Mouse (Mus musculus): ENCODE measurements around the gene 9030612E09Rik. TPM values are rescaled to one million over a fixed set of nuclear protein-coding genes. Genes with fewer than 3 reads are reported as not detected.

Gene 9030612E09Rik
- polyA plus RNA-seq, 1 experiment from 2014 or later, result 0.76 TPM

DNA sequence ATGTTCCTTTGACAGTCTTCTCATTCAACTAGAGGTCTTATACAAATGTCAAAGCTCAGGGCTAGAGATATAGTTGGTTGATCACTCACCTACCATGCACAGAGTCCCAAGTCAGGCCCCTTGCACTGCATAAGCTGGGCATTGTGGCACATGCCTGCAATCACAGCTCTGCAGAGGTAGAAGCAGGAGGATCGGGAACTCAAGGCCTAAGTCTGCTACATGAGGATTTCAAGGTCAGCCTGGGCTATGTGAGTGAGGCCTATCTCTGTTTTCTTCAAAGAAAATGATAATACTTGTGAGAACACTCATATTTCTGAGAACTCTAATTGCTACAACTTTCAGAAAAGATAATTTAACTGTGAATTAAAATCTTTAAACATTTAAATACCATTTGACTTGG is 8.4 kb upstream of the 9030612E09Rik start:
- H3K27me3 ChIP-seq, result 0 out of 2 replicates have a peak, but pooled peaks cover 5% of the 10 kb centered on the region
- no peak overlapping the region for H3K4me3 ChIP-seq
- ATAC-seq (replicated peaks; ENCODE audit: insufficient number of reproducible peaks, insufficient read depth, low FRiP score, low read depth), result no peak
- no peaks in the 10 kb centered on the region; the same call in 1 of the 2 replicates for H3K36me3 ChIP-seq
- H3K9ac ChIP-seq, result no peak overlapping the region
- H3K4me1 ChIP-seq (replicated peaks), result peaks cover 8% of the 10 kb centered on the region
- H3K9me3 ChIP-seq (replicated peaks), result peaks cover 3% of the 10 kb centered on the region; the same call in 1 of the 2 replicates
- no peak overlapping the region for H3K27ac ChIP-seq
- 71% methylated on average over 1 of the region's 1 CpGs for WGBS
- no peak overlapping the region for H3K4me2 ChIP-seq

DNA sequence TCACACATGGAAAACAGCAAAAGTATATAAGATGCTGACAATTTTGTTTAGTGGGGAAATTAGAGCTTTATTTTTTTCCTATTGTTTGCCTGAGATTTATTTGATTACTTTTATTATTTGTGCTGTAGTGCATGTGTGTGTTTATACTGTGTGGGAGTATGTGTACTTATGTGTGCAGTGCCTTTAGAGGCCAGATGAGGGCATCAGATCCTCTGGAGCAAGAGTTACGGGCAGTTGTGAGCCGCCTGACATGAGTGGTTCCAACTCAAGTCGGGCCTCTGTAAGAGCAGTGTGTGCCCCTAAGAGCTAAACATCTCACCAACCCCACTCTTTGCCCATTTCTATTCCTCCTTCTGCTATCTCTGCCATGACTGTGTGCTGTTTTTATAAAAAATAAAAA is 7.7 kb upstream of the 9030612E09Rik start:
- Histone ChIP-seq H3K9me3 (replicated peaks) (peaks cover 3% of the 10 kb centered on the region; the same call in 1 of the 2 replicates), H3K36me3 (no peaks in the 10 kb centered on the region; the same call in 1 of the 2 replicates), H3K27ac (no peak overlapping the region), H3K27me3 (0 out of 2 replicates have a peak, but pooled peaks cover 5% of the 10 kb centered on the region), H3K4me1 (replicated peaks) (peaks cover 11% of the 10 kb centered on the region), H3K4me2 (no peak overlapping the region), H3K9ac (no peak overlapping the region), H3K4me3 (no peak overlapping the region)
- no peak for ATAC-seq (replicated peaks; ENCODE audit: insufficient number of reproducible peaks, insufficient read depth, low FRiP score, low read depth)
- WGBS, result 94% methylated on average over 3 of the region's 3 CpGs

DNA sequence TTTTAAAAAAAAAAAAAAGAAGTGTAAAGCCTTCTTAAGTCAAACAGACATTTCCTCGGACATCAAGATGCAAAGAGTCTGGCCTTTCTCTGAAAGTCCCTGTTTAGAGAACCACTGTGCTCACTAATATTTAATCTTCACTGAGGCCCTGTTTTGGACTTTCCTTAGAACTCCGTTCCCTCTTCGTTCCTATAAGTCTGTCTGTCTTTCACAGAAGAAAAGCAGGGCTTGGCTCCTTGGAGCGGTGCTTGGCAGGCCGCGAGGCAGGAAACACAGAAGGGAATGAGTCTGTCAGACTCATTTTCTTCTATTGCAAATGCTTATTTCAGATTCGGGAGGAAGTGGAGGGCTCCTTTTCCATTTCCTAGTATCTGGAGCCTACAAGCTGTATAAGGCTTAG is 5.7 kb upstream of the 9030612E09Rik start:
- Histone ChIP-seq H3K9me3 (replicated peaks) (no peaks in the 10 kb centered on the region), H3K9ac (no peak overlapping the region), H3K4me2 (no peak overlapping the region), H3K27ac (0 out of 2 replicates have a peak overlapping the region, but pooled peaks have one; percentile 9), H3K4me3 (no peak overlapping the region), H3K36me3 (no peaks in the 10 kb centered on the region), H3K4me1 (replicated peaks) (peaks cover 15% of the 10 kb centered on the region), H3K27me3 (0 out of 2 replicates have a peak, but pooled peaks cover 5% of the 10 kb centered on the region)
- ATAC-seq (replicated peaks; ENCODE audit: insufficient number of reproducible peaks, insufficient read depth, low FRiP score, low read depth), result no peak
- 71% methylated on average over 7 of the region's 7 CpGs for WGBS

DNA sequence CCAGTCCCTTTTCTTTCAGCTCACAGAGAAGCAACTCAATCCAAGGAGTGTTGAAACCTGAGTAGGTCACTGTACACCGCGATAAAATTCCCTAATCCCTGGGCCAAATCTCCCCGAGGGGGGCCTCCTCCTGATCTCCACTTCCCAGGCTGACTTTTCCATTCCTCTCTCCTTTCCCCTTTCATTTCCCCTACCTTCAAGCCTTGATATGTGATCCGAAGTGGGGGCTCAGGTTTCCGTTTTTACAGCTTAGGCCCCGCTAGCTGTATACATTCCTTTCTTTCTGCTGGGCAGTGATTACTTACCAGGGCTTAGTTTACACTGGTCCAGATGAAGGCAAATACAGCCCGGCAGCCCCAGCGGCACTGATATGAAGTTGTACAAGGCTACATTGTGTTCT is 3.4 kb upstream of the 9030612E09Rik start:
- H3K27ac ChIP-seq, result peak overlapping the region; percentile 59
- H3K9ac ChIP-seq, result peak overlapping the region; percentile 2; the same call in 1 of the 2 replicates
- H3K9me3 ChIP-seq (replicated peaks), result no peaks in the 10 kb centered on the region
- peak overlapping the region; percentile 32 for H3K4me3 ChIP-seq
- no peak for ATAC-seq (replicated peaks; ENCODE audit: insufficient number of reproducible peaks, insufficient read depth, low FRiP score, low read depth)
- peak overlapping the region; percentile 92 for H3K4me2 ChIP-seq
- 4% methylated on average over 8 of the region's 8 CpGs for WGBS
- H3K4me1 ChIP-seq (replicated peaks), result peaks cover 21% of the 10 kb centered on the region
- H3K27me3 ChIP-seq, result peaks cover 15% of the 10 kb centered on the region
- H3K36me3 ChIP-seq, result no peaks in the 10 kb centered on the region

DNA sequence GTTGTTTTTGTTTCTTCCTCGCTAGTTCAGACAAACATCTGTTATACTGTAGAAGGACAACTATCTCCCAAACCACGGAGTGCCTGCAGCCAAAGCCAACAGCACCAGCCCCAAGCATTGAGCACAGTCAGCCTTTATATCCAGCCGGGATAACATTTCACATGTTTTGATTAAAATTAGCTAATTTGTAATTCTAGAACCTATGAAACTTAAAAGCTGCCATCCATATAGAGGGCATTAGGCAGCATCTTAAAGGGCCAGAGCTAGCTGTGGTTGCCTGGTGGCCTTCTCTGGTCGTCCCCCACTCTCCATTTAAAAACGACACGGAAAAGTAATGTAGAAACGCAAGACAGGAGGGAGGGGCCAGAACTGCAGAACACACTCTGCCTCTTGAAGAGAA is 2.4 kb upstream of the 9030612E09Rik start:
- Histone ChIP-seq H3K4me2 (peak overlapping the region; percentile 92), H3K36me3 (no peaks in the 10 kb centered on the region), H3K9me3 (replicated peaks) (no peaks in the 10 kb centered on the region), H3K4me1 (replicated peaks) (peaks cover 21% of the 10 kb centered on the region), H3K27me3 (peaks cover 22% of the 10 kb centered on the region), H3K27ac (no peak overlapping the region), H3K9ac (no peak overlapping the region), H3K4me3 (peak overlapping the region; percentile 92)
- no peak for ATAC-seq (replicated peaks; ENCODE audit: insufficient number of reproducible peaks, insufficient read depth, low FRiP score, low read depth)
- 18% methylated on average over 7 of the region's 7 CpGs for WGBS

DNA sequence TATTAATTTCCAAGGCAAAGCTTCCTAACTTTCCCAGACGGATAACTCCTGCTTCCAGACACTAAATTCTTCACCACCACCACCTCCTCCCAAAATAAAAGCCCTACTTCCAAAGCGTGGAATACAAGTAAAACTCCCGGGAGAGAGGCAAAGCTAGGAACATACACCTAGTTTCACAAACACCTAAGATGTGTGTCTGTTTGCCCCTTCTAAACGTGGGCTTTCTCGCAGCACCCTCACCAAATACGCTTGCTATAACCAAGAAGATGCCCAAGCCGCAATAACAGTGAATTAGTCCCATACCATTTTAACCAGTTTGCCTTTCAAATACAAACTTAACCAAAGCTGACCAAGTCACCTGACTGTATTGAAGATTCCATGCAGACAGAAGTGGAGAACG is 1.9 kb upstream of the 9030612E09Rik start:
- Histone ChIP-seq H3K27me3 (peaks cover 25% of the 10 kb centered on the region), H3K27ac (no peak overlapping the region), H3K9me3 (replicated peaks) (no peaks in the 10 kb centered on the region), H3K9ac (no peak overlapping the region), H3K4me1 (replicated peaks) (peaks cover 21% of the 10 kb centered on the region), H3K4me3 (peak overlapping the region; percentile 92), H3K36me3 (no peaks in the 10 kb centered on the region), H3K4me2 (peak overlapping the region; percentile 92)
- ATAC-seq (replicated peaks; ENCODE audit: insufficient number of reproducible peaks, insufficient read depth, low FRiP score, low read depth), result no peak
- 13% methylated on average over 8 of the region's 8 CpGs for WGBS

DNA sequence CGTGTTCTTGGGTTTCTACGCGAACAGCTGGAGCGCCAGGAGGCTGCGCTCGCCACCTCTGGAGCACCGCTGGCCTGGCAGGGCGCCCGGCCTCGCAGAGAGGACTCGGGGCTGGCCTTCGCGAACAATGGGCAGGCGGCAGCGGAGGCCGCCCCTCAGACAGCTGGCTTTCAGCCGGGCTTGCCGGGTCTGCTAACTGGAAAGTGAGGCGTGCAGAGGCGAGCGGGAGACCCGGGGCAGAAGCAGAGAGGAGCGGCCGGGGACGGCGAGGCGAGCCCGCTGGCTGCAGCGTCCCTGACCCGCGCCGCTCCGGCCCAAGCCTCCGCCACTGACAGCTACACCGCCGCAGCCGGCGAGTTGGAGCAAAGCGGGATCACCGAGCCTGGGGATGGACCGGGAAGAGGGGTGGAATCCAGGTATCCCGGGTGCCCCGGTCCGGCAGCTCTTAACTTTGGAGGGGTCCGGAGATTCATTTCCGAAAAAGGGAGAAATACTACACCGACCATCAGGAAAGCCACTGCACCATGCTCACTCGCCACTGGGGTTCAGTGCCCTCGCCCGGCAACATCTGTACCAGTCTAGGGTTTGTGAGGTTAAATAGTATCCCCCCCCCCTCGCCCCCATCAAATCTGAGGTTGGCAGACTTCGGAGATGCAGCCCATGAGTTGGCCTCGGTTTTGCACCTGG is 1.2 kb upstream of the 9030612E09Rik start:
- peaks cover 25% of the 10 kb centered on the region for H3K27me3 ChIP-seq
- no peaks in the 10 kb centered on the region for H3K9me3 ChIP-seq (replicated peaks)
- peak overlapping the region; percentile 92 for H3K4me2 ChIP-seq
- H3K4me3 ChIP-seq, result peak overlapping the region; percentile 92
- H3K27ac ChIP-seq, result peak overlapping the region; percentile 75
- H3K36me3 ChIP-seq, result no peaks in the 10 kb centered on the region
- ATAC-seq (replicated peaks; ENCODE audit: insufficient number of reproducible peaks, insufficient read depth, low FRiP score, low read depth), result peak; percentile 43
- peak overlapping the region; percentile 77 for H3K9ac ChIP-seq
- peaks cover 21% of the 10 kb centered on the region for H3K4me1 ChIP-seq (replicated peaks)
- under 1% methylated on average over 53 of the region's 53 CpGs for WGBS

DNA sequence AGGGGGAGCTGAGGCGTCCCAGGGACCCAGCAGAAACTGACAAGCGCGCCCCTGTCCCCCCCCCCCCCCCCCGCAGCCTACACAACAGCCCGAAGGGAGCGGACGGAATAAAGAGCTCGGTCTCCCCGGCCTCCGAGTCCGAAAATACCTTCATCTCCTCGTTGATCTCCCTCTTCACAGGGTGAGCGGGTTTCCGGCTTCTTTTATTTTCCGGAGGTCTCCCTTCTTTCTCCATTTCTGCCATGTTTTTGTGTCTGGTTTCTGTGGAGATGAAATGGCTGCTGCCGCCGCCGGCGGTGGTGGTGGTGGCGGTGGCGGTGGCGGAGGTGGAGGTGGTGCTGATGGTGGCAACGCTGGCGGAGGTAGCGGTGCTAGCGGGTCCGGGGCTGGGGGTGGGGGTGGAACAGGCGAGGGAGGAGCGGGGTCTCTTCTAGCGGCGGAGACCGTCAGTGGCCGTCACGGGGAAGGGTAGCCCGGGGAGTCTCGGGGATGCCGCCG is 627 bp upstream of the 9030612E09Rik start:
- ATAC-seq (replicated peaks; ENCODE audit: insufficient number of reproducible peaks, insufficient read depth, low FRiP score, low read depth), result peak; percentile 55; the same call in 1 of the 2 replicates
- peak overlapping the region; percentile 75 for H3K27ac ChIP-seq
- under 1% methylated on average over 36 of the region's 38 CpGs for WGBS
- H3K27me3 ChIP-seq, result peaks cover 25% of the 10 kb centered on the region
- peak overlapping the region; percentile 77 for H3K9ac ChIP-seq
- H3K9me3 ChIP-seq (replicated peaks), result no peaks in the 10 kb centered on the region
- peaks cover 21% of the 10 kb centered on the region for H3K4me1 ChIP-seq (replicated peaks)
- H3K4me3 ChIP-seq, result peak overlapping the region; percentile 92
- H3K36me3 ChIP-seq, result no peaks in the 10 kb centered on the region
- H3K4me2 ChIP-seq, result peak overlapping the region; percentile 92

DNA sequence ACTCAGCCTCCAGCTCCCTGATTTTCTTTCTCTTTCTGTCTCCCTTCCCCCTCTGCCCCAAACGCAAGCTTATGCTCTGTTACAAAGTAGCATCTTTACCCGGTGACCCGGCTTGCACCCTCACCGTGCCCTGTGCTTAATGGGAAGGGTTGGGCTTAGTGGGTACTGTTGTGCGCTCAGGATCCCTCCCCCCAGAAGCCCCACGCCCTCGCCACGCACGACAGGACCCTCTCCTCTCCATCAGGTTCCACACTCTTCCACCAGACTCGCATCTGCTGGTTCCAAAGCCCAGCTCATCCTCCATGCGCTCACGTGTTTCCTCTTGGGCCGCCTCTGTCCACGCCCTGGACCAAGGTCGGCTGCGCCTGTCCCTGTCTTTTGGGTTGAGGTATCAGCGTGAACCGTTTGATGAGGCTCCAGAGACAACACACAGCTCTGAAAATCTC is 675 bp downstream of the 9030612E09Rik start:
- no peaks in the 10 kb centered on the region for H3K36me3 ChIP-seq
- H3K27me3 ChIP-seq, result peaks cover 25% of the 10 kb centered on the region
- H3K4me1 ChIP-seq (replicated peaks), result peaks cover 21% of the 10 kb centered on the region
- 3% methylated on average over 18 of the region's 18 CpGs for WGBS
- peak overlapping the region; percentile 92 for H3K4me2 ChIP-seq
- ATAC-seq (replicated peaks; ENCODE audit: insufficient number of reproducible peaks, insufficient read depth, low FRiP score, low read depth), result no peak
- peak overlapping the region; percentile 75 for H3K27ac ChIP-seq
- peak overlapping the region; percentile 92 for H3K4me3 ChIP-seq
- no peaks in the 10 kb centered on the region for H3K9me3 ChIP-seq (replicated peaks)
- peak overlapping the region; percentile 77 for H3K9ac ChIP-seq

DNA sequence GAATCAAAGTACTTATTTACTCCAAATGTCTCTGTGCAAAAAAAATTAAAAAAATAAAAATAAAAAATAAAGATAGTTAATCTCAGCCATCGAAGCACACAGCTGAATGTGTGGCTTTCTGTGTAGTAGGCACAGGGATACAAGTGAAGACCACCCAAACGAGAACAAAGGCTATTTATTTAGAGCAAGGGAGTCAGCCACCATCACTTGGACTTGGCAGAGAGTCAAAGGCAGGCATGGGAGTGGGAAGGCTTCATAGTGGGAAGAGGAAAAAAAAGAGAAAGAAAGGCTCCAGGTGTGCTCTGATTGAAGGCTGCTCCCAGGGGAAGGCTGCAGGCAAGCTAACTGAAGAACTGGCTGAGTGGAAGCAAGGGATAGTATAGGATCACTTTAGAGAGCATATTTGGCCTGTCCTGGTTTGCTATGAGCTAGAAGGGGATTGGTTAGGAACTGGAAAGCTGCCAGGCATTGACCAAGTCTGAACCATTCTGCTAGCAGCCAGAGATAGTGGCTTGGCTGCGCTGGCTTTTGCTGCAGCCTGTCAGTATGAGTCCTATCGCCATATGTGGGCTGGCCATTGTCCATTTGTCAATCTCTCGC is 5.9 kb downstream of the 9030612E09Rik start:
- ATAC-seq (replicated peaks; ENCODE audit: insufficient number of reproducible peaks, insufficient read depth, low FRiP score, low read depth), result no peak
- WGBS, result 34% methylated on average over 5 of the region's 5 CpGs
- no peaks in the 10 kb centered on the region for H3K36me3 ChIP-seq
- no peak overlapping the region for H3K4me3 ChIP-seq
- no peaks in the 10 kb centered on the region for H3K9me3 ChIP-seq (replicated peaks)
- no peak overlapping the region for H3K9ac ChIP-seq
- H3K27ac ChIP-seq, result no peak overlapping the region
- 0 out of 2 replicates have a peak overlapping the region, but pooled peaks have one; percentile 7 for H3K4me2 ChIP-seq
- peaks cover 4% of the 10 kb centered on the region; the same call in 1 of the 2 replicates for H3K4me1 ChIP-seq (replicated peaks)
- H3K27me3 ChIP-seq, result peaks cover 21% of the 10 kb centered on the region

DNA sequence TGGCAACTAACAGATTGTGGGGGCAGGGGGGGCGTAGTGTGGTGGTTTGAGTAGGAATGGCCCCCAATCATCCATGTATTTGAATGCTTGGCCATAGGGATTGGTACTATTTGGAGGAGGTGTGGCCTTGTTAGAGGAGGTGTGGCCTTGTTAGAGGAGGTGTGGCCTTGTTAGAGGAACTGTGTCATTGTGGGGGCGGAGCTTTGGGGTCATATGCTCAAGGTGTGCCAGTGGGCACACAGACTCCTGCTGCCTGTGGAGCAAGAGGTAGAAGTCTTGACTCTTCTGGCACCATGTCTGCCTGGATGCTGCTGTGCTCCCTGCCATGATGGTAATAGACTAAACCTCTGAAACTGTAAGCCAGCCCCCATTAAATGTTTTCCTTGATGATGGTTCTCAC is 25.7 kb downstream of the 9030612E09Rik start:
- no peaks in the 10 kb centered on the region for H3K36me3 ChIP-seq
- H3K4me2 ChIP-seq, result no peak overlapping the region
- H3K4me1 ChIP-seq (replicated peaks), result no peaks in the 10 kb centered on the region
- no peak overlapping the region for H3K27ac ChIP-seq
- H3K27me3 ChIP-seq, result no peaks in the 10 kb centered on the region
- no peaks in the 10 kb centered on the region for H3K9me3 ChIP-seq (replicated peaks)
- 80% methylated on average over 2 of the region's 2 CpGs for WGBS
- H3K4me3 ChIP-seq, result no peak overlapping the region
- no peak for ATAC-seq (replicated peaks; ENCODE audit: insufficient number of reproducible peaks, insufficient read depth, low FRiP score, low read depth)
- no peak overlapping the region for H3K9ac ChIP-seq

Measured in heart, embryonic 15.5 days (tissue).